Mouse (Mus musculus) bone marrow macrophage, adult 2 months (primary cell): Measurements from ENCODE around the gene Rpsa. TPM values are rescaled to one million over a fixed set of nuclear protein-coding genes. Genes with fewer than 3 reads are reported as not detected.
"Not testable (repeated sequence)": the region's sequence is repeated elsewhere in the genome, so short reads cannot be mapped to it uniquely, and the experiment has no call there.

Experiments used
- H3K27ac ChIP-seq: 2 replicates; pipeline ENCODE4 v1.5.1; 2012; ENCODE audit warnings: low read depth, low read length; ENCODE audit not compliant: insufficient read depth
- H3K4me1 ChIP-seq: 2 replicates; pipeline ENCODE4 v1.6.1; 2012; ENCODE audit warnings: low read length; ENCODE audit not compliant: control insufficient read depth, insufficient read depth
- H3K4me3 ChIP-seq: 2 replicates; pipeline ENCODE4 v1.5.1; 2012; ENCODE audit warnings: mild to moderate bottlenecking, low read length, moderate library complexity; ENCODE audit not compliant: insufficient read depth
- CTCF ChIP-seq: IDR thresholded peaks from 2 replicates; pipeline ENCODE4 v1.5.1; 2012; ENCODE audit warnings: low read depth, mild to moderate bottlenecking, low read length, moderate library complexity
- POLR2A ChIP-seq: IDR thresholded peaks from 2 replicates; pipeline ENCODE4 v1.6.1; 2012; ENCODE audit warnings: mild to moderate bottlenecking, low read depth, low read length, borderline replicate concordance
- polyA plus RNA-seq: library from polyadenylated mRNA; stranded (reverse); fragments of >200 nt; gene quantifications from 2 replicates; pipeline ENCODE4 v1.2.4, GENCODE M21; 2012; ENCODE audit not compliant: missing spikeins, insufficient read depth, insufficient read length

Rpsa gene
- polyA plus RNA-seq, 1 experiment, result 1,228 TPM

DNA sequence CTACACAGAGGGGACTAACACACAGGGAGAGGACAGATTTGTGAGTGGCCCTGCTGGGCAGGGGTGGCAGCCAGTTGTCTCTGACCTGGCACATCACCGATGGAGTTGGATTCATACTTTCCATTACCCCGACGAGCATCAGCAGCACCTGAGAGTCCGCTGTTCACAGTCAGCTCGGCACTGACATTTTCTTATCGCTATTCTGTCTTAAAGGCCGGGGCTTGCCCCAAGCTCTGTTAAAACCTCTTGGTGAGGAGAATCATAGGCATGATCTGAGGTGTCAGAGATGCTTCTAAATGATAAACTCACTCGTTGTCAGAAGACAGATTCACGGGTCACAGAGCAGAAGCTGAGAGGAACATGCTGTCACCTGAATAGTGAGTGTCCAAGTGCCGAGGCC lies 36.4 kb upstream of the Rpsa start:
- Histone ChIP-seq H3K4me1 (no peaks in the 10 kb centered on the region), H3K27ac (no peak overlapping the region), H3K4me3 (no peak overlapping the region)
- no peak for TF ChIP-seq CTCF
- no peak for TF ChIP-seq POLR2A

- H3K27ac ChIP-seq, result no peak within 1 kb of the TSS
- no peak within 1 kb of the TSS for H3K4me3 ChIP-seq
- TF ChIP-seq POLR2A (no peak), CTCF (no peak)
- no peaks in the 10 kb centered on the region for H3K4me1 ChIP-seq
These were observed 35.7 kb upstream of the Rpsa start, which contains the start of gene Ccr8 for GRCm38 (mm10) chr9:120091696-120092238. Gene Ccr8 (plus strand): TSS chr9:120092114.

DNA sequence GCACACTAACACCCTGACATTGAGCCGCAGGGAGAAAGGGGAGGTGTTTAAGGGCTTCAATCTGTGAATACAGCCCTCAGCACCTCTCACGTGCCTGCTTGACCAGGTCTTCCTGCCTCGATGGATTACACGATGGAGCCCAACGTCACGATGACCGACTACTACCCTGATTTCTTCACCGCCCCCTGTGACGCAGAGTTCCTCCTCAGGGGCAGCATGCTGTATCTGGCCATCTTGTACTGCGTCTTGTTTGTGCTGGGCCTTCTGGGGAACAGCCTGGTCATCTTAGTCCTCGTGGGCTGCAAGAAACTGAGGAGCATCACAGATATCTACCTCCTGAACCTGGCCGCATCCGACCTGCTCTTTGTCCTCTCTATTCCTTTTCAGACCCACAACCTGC lies 33.8 kb upstream of the Rpsa start:
- no peak for TF ChIP-seq CTCF
- TF ChIP-seq POLR2A, result no peak
- no peak overlapping the region for H3K4me3 ChIP-seq
- no peak overlapping the region for H3K27ac ChIP-seq
- H3K4me1 ChIP-seq, result no peaks in the 10 kb centered on the region

DNA sequence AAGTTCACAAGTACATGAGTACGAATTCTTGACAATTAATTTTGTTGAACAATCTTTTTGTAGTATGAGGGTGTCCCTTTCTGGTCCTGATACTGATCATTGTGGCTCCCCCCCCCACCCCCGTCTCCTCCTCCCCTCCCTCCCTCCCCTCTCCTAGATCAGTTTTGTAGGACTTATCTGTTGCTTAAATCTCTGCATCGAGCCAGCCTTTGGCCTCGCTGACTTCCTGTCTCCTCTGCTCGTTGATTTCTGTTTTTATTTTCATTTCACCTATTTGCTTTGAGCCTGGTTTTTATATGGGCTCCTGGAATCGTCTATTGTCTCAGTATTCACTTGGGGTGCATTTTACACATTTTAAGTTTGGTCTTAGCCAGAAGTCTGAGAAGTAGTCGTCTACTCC lies 31.6 kb upstream of the Rpsa start:
- no peak overlapping the region for H3K27ac ChIP-seq
- no peak overlapping the region for H3K4me3 ChIP-seq
- H3K4me1 ChIP-seq, result no peaks in the 10 kb centered on the region
- TF ChIP-seq CTCF (no peak), POLR2A (no peak)

DNA sequence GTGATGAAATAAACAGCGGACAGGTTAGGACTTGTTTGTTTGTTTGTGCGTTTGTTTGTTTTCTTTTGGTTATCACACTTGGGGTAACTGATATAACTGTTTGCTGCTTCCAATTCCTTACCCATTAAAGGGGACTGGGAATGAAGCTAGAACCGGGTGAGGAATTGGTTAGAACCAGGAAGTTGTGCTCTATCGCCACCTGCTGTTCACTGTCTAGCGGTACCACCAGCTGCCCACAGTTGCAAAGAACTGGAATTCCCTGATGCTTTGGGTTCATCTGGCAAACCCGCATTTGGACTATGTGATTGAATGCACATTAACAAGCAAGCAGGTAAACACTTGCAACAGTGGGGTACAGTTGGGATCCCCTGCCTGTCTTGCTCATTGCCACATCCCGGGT lies 28.8 kb upstream of the Rpsa start:
- TF ChIP-seq CTCF (peak; percentile 40; the same call in 1 of the 2 replicates), POLR2A (no peak)
- H3K27ac ChIP-seq, result no peak overlapping the region

GRCm38 (mm10) chr9:120099304-120099703 lies 28.2 kb upstream of the Rpsa start:
- no peak overlapping the region for H3K4me3 ChIP-seq
- H3K4me1 ChIP-seq, result no peaks in the 10 kb centered on the region
- no peak overlapping the region for H3K27ac ChIP-seq
- TF ChIP-seq POLR2A, result no peak
- no peak for TF ChIP-seq CTCF

More for the DNA sequence above, 28.8 kb upstream of the Rpsa start:
- Histone ChIP-seq H3K4me1 (no peaks in the 10 kb centered on the region), H3K4me3 (no peak overlapping the region)

- no peaks in the 10 kb centered on the region for H3K4me1 ChIP-seq
- TF ChIP-seq CTCF, result no peak
- no peak for TF ChIP-seq POLR2A
- no peak overlapping the region for H3K27ac ChIP-seq
- H3K4me3 ChIP-seq, result no peak overlapping the region
These were observed 26.3 kb upstream of the Rpsa start for GRCm38 (mm10) chr9:120101165-120101564.

DNA sequence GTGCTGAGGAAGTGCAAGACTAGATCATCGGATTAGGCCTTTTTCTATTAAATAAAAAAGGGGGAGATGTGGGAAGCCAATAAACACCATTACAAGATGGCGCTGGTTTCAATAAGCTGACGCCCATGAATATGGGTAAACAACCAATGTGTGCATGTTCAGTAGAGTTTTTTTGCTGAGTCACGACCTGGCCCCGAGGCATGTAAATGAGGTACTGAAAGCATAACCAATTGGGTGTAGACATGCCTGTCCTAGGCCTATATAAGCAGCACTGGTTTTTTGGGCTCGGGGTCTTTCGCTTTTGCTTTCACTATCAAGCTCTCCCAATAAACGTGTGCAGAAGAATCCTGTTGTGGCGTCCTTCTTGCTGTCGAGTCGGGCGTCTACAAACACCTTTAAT lies 18.5 kb upstream of the Rpsa start:
- H3K4me1 ChIP-seq, H3K4me3 ChIP-seq, H3K27ac ChIP-seq: not testable (repeated sequence)

DNA sequence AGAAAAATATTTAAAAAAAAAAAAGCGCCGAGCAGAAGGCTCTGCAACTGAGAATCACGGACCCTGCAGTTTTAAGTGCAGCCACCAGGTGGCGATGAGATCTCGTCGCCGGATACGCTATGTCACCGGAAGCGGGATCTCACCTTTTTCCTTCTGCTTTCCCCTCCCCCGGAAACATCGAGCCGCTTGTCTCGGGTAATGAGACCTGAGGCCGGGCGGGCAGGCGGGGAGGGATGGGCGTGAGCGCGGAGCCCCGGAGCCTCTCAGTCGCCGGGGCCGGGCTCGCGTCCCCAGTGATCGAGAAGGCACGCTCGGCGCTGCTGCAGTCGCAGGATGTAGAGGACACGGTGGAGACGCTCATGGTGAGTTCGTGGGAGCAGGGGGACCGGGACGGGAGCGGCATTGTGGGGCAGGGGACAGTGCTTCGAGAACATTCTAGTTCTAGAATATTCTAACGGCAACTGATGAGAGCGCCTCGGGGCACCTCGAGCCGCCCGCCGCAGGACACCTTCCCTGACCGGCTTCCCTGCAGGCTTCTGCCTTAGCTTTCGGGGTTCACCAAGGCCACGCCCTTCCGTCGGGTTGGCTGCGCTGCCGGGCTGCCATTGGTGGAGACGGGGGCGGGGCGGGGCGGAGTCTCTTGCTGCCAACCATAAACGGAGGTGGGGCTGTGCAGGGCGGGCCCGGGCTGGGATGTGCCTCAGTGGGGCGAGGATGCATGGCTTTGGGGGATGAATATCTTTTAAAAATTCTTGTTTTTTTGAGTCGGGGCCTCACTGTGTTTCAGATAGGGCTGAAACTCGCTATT lies 17.1 kb upstream of the Rpsa start, which contains the start of gene Slc25a38:
Gene Slc25a38 (plus strand): TSS at position 164 of the 808 bp plus-strand sequence.
- H3K4me1 ChIP-seq, result peaks cover 10% of the 10 kb centered on the region
- peak within 1 kb of the TSS; percentile 100 for H3K4me3 ChIP-seq
- H3K27ac ChIP-seq, result peak within 1 kb of the TSS; percentile 84
- TF ChIP-seq CTCF (peak; percentile 60), POLR2A (no peak)
